Mouse (Mus musculus): Measurements from ENCODE around the gene Rbp2. TPM values are rescaled to one million over a fixed set of nuclear protein-coding genes. Genes with fewer than 3 reads are reported as not detected.

Rbp2 gene
- polyA plus RNA-seq, 1 experiment from 2014 or later: not detected

DNA sequence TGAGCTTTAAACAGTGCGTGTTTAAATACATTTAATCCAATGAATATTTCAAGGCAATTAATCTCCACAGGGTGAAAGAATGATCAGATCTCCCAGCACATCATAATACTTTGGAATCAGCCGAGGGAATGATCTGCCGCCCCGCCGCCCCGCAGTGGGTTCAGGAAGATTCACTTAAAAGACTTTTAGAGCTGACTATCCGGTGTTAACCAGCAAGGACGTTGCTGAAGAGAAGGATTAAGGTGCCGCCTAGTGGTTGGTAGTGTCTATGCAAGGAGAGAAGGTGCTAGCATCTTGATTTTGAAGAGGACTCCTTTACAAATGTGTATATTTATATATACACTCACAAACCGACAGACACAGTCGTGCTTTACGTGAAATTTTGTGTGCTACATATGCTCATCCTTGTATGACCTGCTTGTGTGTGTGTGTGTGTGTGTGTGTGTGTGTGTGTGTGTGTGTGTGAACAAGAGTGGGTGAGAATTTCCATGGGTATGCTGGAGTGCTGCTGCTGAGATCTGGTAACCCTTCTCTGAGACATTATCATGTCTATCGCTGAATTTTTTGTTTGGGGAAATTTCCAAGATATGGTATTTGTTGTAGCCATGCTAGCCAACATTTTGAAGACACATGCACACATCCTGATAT is 52.9 kb downstream of the Rbp2 start:
- in situ Hi-C loops (cut with MboI; ENCODE audit: low pct_unique_long_range_greater_than_20kb): loop anchor here (5.0 to 25.0 kb wide), 3 partner anchors 122 to 1252 kb away; no protein-coding TSS in a partner anchor
- POLR2A ChIA-PET: no interaction called here
- ATAC-seq: peak; percentile 80
- peak; percentile 83 for TF ChIP-seq CTCF (IDR thresholded peaks at IDR 0.05)
- DNase-seq (ENCODE audit: low read depth, low spot score): no peak
- no peaks in the 10 kb centered on the region for H3K27me3 ChIP-seq
- CTCF ChIA-PET: interaction anchor here (0.8 to 1.8 kb wide), 12 partner anchors 15 to 1243 kb away, joined by 3 to 8 read pairs (median 3); partner anchors contain the start of gene Clstn2

DNA sequence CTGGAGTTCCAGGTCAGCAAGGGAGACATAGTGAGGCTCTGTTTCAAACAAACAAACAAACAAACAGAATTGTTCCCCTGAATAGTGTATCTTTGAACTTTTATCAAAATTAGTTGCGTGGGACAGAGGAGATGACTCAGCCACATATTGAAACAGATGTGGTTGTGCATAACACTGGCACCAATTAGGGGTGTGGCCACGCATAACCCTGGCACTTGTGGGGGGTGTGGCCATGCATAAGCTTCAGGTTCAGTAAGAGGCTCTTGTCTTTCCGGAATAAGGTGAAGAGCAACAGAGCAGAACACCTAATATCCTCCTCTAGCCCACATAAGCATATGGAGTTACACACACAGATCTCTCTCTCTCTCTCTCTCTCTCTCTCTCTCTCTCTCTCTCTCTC is 58.1 kb downstream of the Rbp2 start:
- POLR2A ChIA-PET: no interaction called here
- no peak for TF ChIP-seq CTCF (IDR thresholded peaks at IDR 0.05)
- ATAC-seq (no peak), DNase-seq (ENCODE audit: low read depth, low spot score) (no peak)
- H3K27me3 ChIP-seq: no peaks in the 10 kb centered on the region
- CTCF ChIA-PET: interaction anchor here (1.0 kb wide), 1 partner anchor 126 kb away, joined by 3 read pairs; no protein-coding TSS in a partner anchor
- in situ Hi-C loops (cut with MboI; ENCODE audit: low pct_unique_long_range_greater_than_20kb): loop anchor here (5.0 to 25.0 kb wide), 3 partner anchors 307 to 1257 kb away; partner anchors contain the start of gene Clstn2

Other genes with a start within 250 kb of the Rbp2 start
- gene Nmnat3, start 198.7 kb upstream of the Rbp2 start, polyA plus RNA-seq (2021): 26.2 TPM
- 0.24 TPM for gene Rbp1, start 63.2 kb upstream of the Rbp2 start, polyA plus RNA-seq (2021)
- 181 TPM for gene Copb2, start 77.6 kb downstream of the Rbp2 start, polyA plus RNA-seq (2021)
- gene Mrps22, start 115.5 kb downstream of the Rbp2 start, polyA plus RNA-seq (2021): 42.8 TPM